Mouse (Mus musculus) lung, adult 2 months (tissue): ENCODE measurements around the gene Khdrbs2.

Source experiments
- CTCF ChIP-seq: fragments of 200-500 bp; IDR thresholded peaks from 2 replicates; pipeline ENCODE4 v1.5.1; 2011; ENCODE audit warnings: mild to moderate bottlenecking, low read length, control low read depth; ENCODE audit not compliant: insufficient read depth
- POLR2A ChIP-seq: fragments of 200-500 bp; IDR thresholded peaks from 2 replicates; pipeline ENCODE4 v1.6.1; 2011; ENCODE audit warnings: low read depth, mild to moderate bottlenecking, control low read depth, low read length, borderline replicate concordance; ENCODE audit errors: extremely low read depth

DNA sequence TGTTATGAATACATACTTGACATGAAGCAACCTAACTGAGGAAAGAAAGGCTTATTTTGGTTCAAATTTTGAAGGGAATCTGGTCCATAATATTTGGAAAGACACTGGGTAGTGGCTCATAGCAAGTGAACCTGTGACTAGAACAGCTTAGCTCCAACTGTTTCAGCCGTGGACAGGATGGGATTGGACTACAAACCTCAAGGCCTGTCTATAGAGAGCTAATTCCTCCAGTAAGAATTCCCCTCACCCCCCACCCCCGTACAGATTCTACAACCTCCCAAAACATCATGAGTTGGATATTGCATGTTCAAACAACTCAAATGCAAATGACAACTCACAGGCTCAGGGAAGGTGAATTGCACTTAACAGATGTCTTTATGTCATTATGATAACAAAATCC lies 298.5 kb downstream of the Khdrbs2 start:
- TF ChIP-seq CTCF (no peak), POLR2A (no peak)
